Mouse (Mus musculus) mesoderm, embryonic 11.5 days (tissue): ENCODE data around the gene Scarb2.

Experiments
- DNase-seq: peaks from one replicate; pipeline ENCODE4 v3.0.0-alpha.2; 2012; ENCODE audit warnings: low read depth, low spot score

Gene Scarb2

DNA sequence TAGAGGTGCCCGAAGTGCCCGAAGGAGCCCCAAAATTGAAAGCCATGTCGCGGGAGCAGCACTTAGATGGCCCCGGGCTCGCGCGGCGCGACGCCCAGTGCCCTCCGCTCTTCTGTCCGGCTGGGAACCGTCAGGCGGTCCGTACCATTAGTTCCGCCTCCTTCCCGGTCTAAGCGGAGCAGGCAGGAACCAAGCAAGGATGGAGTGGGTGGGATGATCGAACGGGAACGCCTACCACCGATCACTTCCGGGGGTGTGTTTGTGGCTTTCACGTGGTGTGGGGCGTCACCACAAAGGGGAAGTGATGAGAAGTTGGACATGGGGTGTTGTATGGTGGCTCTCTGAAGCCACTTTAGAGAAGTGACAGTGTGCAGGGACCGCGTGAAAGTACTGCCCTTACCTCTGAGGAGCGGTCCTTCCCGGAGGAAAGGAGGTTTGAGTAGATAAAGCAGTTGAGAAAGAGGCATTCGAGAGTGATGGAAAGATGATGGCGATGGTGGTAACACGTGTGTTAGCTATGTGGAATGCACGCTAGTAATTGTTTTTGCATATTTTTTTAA is 71.5 kb downstream of the Scarb2 start, which contains the start of gene Nup54:
TSS of gene Nup54 (minus strand) at position 195 of the 560 bp plus-strand sequence.
- DNase-seq: peak; percentile 95

DNA sequence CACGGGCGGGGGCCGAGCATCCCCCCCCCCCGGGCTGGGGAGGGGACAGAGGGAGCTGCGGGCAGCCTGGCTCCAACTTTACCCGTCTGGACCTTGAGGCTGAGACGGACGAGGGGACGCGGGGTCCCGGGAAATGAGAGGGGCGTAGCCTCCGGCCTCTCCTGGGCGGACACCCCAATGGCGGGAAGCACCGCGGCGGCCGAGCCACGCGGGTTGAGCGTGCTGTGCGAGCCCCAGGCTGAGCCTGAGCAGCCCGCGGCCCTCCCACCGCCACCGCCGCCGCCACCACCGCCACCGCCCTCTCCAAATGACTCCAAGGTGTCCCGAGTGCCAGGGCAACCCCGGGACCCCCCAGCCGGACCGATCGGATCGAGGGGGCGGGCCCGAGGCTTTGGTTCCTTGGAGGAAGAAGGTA is 72.1 kb downstream of the Scarb2 start:
- DNase-seq: peak; percentile 43

DNA sequence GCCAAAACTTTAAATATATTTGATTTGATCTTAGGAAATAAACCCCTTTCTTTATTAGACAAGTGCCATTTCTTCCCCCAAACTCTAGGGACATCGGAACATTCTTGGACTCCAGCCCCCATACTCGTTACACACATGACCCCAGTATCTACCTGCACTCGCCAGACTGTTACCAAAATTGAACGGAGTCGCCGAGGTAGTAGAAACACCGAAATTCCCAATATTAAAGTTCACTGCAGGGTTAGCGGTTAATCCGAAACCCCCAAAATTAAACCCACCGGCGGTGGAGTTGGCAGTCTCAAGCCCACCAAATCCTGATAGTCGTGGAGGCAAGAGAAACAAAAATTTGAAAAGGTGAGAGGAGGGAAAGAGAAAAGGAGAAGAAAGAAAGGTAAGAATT is 72.6 kb downstream of the Scarb2 start:
- DNase-seq: no peak

DNA sequence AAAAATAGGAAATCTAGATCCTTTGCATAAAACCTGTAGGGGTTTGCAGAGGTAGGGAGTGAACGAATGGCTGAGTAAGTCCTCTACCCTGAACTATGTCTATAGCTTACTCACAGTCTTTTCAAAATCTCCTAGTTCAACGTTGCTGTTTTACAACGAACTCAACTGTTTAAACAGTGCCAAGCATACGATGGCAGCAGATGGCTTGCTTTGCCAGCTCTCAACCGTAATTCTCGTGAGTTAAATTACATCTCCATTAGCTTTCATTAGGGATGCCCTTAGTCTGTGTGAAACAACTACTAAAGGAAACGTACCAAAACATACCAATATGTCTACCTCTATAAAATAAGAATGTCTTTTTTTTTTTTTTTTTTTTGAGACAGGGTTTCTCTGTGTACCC is 75.0 kb downstream of the Scarb2 start:
- DNase-seq: no peak

DNA sequence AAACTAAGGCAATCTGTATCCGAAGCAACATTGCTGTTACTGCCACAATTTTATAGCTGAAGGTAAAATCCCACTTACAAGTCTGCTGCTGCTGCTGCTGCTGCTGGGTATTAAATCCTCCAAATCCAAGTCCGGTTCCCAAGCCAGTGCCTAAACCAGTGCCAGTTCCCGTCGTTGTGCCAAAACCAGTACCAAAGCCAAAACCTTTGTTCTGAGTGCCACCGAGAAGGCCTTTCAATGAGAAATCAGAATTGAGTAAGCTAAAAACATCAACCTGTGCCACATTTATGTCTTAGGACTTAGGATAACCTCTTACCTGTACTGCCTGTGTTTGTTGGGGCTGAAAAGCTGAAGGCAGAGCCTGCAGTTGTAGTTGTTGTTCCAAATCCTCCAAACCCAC is 75.9 kb downstream of the Scarb2 start:
- no peak for DNase-seq

DNA sequence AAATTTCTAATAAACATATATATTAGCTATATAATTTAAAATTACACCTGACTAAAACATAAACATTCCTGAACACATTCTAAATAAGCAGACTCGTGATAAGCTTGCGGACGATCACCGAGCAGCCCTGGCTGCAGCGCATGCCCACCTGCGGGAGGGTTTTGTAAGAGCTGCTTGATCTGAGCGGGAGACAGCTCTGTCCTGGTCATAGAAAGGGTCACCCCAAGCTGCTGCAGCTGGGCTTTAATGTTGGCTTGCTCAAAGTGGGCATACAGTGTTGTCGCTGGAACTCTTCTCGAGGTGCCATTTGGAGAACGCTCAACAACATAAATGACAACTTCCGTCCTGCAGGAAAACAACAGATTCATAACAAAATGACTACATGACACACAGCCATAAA is 82.5 kb downstream of the Scarb2 start:
- DNase-seq: no peak

DNA sequence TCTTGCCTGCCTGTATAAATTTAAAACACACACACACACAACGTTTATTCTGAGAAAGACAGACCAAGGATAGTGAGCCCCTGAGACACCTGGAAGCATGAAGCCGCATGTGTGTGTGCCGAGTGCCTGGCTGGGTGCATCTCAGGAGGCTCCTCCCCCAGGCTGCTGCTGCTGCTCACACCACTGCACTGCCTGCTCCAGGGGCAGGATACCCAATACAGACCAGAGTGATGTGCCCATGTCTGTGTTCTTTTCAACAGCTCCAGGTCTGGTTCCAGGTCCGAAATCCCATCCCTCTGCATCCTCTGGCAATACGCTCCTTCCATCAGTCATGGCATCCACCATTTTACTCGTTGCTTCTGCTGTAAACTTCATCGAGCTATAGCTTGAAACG is 92.7 kb downstream of the Scarb2 start:
- no peak for DNase-seq

DNA sequence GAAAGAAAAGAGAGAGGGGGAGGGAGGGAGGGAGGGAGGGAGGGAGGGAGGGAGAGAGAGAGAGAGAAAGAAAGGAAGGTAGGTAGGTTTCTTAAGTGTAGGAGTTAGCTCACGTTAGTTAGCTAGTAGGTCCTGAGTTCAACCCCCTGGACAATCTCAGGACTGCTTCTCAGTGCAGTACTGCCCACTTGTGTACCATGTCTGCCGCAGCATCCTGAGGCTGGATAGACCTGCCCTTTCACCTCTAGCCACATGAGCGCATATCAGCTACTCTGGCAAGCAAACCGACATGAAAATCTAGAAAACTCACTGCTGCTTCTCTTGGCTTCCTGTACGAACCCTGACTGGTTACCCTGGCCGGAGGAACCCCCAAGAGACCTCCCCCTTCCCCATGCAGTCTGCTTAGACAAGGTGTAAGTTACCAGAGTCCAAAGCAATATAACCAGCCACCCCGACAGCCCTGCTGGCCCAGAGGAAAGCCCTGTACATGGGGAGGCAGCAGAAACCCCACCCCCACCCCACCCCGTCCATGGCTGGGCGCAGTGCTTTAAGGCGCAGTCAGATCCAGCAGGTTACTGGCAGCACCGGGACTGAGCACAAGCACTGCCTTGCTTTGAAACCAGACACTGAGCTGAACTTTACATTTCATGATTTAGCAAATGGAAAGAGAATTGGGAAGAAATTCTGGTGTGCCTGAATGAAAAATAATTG is 93.2 kb downstream of the Scarb2 start:
- DNase-seq: no peak

DNA sequence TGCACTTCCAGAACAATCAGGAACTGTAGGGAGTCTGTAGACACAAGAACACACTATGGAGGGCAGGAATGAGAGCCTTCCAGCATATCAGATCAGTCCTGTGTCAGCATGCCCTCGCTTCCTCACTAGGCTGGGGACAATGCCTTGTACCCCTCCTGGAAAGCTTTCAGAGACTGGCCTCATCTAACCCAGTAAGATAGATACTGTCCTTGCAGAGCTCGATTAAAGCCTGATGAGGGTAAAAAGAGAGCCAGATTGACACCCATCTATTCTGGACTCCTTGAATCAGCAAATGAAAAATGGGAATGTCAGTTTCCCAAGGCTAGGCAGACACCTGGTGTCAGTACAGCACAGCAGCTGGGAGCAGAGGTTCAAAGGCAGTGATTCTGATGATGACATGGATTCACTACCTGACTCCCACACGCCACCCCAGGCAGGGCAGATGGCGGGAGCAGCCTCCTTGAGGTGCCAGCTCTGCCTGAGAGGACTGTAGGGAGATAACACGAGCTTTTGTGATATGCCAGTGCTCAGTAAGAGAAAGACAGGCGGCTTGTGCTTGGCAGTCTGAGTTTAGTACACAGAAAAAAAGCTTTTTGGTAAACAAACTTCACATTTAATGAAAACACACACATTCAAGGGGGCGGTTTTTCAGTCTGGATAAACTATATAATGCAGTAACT is 95.0 kb downstream of the Scarb2 start:
- DNase-seq: no peak

DNA sequence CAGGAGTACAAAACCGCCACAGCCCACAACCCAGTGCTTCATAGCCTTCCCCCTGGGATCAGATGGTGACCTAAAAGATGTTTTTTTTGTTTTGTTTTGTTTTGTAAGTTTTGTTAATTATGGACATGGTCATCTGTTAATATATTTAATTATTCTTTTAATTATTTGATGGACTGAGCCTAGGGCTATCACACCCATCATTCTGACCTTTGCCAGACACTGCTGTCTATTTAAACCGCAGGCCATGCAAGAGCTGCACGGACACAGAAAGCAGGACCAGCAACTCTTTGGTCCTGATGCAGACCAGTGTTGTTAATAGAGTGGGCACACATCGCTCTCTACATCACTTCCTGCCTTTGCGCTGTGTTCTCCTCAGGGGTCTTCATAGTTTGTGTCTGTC is 96.1 kb downstream of the Scarb2 start:
- no peak for DNase-seq

DNA sequence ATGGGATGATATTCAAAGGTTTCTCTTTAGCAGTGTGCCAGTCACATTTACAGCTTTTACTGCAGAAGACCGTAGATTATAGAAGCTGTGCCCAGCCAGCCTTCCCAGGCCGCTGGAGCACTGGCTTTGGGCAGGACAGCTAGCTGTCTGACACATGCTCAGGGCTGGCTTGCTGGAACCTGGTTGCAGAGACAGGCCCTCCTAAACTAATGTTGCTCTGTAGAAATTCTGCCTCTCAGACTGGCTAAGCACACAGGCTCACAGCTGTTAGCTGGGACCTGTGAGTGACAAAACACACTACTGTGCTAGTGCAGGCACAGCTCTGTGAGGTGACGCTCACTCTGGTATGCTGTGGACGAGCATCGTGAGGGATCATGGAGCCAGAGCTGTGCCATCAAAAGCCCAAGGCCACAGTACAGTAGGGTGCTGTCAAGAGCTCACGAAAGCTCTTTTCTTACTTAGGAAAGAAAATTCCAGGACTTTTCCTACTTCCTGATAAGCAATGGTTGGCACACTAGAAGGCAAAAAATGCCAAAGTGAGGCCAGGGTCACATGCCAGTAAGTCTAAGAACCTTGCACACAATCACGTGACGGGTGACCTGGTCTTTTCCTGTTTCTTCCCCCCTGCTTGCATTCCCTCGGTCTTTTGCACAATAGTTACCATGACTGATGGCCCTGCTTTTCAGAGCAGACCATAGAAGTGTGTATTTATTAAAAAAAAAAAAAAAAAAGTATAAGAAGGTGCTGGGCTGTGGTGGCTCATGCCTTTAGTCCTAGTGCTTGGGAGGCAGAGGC is 97.1 kb downstream of the Scarb2 start:
- no peak for DNase-seq

DNA sequence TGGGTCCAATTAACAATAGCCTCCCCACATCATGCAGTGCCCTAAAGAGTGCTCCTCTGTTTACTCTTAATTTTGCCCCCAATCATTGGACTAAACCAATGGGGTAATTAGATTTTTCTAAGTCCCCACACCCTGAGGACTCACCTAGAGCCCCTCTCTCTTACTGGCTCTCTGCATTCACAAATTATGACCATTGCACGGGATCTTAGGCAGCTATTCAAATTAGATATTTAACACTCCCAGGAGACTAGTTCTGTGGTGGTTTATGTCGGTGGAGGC is 102.3 kb downstream of the Scarb2 start:
- no peak for DNase-seq

DNA sequence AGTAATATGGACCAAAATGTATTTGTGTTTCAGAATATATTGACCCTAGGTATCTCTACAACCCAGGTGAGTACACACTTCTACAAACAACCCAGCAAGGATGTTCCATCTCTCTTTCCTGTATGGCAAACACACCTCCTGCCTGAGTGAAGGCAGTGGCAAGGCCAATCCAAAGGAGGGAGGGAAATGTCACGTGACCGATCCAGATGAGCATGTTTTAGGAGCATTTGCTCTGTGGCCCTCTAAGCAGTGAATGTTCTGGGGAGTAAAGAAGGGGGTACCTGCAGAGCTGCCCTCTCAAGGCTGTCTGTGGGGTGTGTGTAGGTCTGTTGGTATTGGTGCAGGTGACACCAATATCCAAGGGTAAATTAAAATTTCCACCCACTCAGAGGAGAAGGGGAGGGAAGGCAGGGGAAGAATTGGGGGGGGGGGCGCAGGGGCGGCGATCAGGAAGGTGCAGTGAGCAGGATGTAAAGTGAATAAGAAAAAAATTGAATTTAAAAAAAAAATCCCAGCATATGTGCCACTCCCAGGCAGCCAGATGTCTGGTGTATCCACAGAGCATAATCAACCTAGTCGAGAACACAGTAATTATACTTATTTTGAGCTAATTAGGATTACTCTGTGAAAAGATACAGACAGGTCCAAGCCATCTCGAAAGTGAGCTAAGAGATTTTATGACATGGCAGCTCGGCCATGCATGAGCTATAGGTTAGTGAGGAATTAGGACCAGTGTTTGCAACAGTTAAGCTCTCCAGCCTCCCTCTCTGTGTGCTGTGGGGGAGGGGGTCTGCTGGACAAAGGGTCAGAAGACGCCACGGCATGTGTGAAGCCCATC is 102.9 kb downstream of the Scarb2 start:
- peak; percentile 62 for DNase-seq

DNA sequence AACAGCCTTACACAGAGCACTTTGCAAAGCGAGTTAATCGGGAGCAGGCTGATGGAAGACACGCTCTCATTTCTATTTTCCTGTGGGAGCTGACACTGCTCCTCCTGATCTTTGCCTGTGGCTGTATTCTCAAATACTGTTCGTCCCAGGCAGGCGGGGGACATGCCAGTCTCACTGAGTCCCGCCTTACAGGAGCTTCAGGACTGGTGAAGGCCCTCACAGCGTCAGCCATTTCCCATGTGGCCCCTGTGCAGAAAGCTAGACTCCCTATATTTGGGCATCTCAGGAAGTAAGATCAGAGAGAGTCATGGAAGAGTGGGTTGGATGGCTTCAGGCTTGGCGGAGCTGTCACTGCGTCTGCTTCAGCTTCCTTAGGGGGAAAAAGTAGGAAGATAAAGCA is 103.8 kb downstream of the Scarb2 start:
- DNase-seq: no peak

DNA sequence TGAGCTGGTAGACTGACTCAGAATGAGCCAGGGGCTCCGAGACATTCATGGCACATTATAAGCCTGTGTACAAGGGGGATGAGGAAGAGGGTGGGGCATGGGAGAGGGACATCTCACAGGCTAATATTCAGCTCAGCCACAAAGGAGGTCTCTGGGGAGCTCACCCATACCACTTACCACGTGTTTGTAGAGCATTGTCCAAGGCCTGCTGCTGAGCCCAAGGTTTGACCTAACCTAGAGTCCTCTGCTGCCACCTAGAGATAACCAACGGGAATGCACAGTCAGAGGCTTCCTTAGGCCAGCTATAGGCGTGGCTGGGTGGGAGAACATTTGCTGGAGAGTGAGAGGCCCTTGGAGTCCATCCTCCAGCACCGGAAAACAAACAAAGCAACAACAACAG is 108.5 kb downstream of the Scarb2 start:
- peak; percentile 89 for DNase-seq

DNA sequence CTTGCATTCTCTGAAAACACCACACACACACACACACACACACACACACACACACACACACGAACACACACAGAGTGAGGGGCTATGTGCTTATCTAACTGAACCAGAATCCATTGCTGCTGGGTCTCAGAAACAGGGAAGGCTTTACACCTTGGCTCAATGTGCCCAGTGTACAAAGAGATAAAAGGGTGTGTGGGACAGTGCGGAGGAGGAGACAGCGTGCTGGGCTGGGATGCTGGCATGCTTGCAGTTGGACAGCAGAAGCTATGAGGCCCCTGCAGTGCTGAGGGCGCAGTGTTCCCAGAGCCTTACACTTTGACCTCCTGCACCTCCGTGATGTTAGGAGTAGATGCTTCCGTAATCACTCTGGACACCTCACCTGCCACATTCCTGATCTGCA is 110.2 kb downstream of the Scarb2 start:
- no peak for DNase-seq

DNA sequence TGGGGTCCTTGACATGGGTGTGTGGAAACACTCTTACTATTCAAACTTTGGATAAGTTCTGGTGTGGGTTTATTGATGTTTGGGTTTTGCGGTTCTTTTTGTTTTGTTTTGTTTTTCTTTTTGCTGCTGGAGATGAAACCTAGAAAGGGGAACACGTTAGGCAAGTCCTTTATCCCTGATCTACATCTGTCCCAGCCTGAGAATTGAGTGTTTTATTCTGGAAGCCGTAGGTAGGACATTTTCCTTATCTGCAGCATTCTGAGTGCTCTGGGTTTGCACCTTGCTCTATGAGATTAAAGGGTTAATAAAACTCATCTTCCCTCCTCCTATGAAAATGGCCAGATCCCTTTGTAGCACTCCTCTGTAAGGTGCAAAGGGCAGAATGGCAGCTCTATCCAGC is 110.9 kb downstream of the Scarb2 start:
- DNase-seq: no peak

DNA sequence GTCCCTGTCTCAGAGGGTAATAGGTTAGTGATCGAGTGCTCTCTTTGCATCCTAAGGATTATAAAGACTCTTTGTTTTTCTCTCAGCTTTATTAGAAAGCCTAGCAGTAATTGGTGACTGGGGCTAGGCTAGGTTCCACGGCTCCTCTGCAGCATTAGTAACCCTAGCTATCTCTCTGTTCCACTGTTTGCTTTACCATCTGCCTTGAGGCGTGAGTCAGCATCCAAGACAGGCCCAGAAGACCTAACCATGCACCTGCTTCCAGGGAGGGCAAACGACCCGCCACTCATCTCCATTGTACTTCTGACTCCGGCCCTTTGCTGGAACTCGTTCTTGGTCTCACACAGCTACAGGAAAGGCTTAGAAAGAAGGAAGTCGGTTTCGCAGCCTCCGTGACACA is 112.8 kb downstream of the Scarb2 start:
- no peak for DNase-seq

DNA sequence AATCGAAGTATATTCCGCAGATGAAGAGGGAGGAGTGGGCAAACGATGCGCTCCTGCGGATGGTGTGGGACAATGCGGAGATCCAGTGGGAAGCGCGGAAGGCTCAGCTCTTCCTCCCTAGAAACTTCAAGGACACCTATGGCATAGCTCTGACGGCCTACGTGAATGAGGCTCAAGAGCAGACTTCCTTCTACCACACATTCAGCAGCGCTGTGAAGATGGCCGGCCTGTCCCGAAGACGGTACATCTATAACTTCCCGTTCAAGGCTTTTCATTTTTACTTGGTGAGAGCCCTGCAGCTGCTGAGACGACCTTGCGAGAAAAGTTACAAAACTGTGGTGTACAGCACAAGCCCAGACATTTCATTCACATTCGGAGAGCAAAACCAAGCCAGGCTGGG is 114.1 kb downstream of the Scarb2 start:
- no peak for DNase-seq
